ENCODE assay signal across 21 mouse cellular contexts in genomic region chr13:51136315-51136714, GRCm38 (mm10). TPM values are rescaled to one million over a fixed set of nuclear protein-coding genes. Genes with fewer than 3 reads are reported as not detected.
DNase-seq lines count a peak whose midpoint lies in the region; ATAC-seq and TF ChIP-seq lines count a peak whose summit lies in the region.
"Had no signal": no experiment of that assay in that cellular context is flagged by ENCODE, and none has a peak within 500 bp of the region (broad histone marks: within the 10 kb centered on the region; RNA-seq: fewer than 3 reads in every experiment).

No protein-coding gene starts in this region.

- no peak overlapping the region for H3K4me2 ChIP-seq in heart, postnatal 0 days (ENCODE audit: low read depth, low read length)
- H3K4me2 ChIP-seq in midbrain, embryonic 11.5 days = no peak overlapping the region
- no peak overlapping the region for H3K4me2 ChIP-seq in midbrain, embryonic 13.5 days (replicated peaks)
- H3K4me2 ChIP-seq: embryonic facial prominence, embryonic 13.5 days; forebrain, embryonic 12.5 days; heart, embryonic 12.5 days; hindbrain, embryonic 15.5 days had no signal

- ATAC-seq in heart, postnatal 0 days (ENCODE audit: insufficient read depth, low read depth) = no peak
- no peak for ATAC-seq in midbrain, embryonic 11.5 days (ENCODE audit: low FRiP score)
- no peak for ATAC-seq in midbrain, embryonic 13.5 days
- peak; percentile 86 for ATAC-seq in common myeloid progenitor, adult 5-6 weeks (replicated peaks; ENCODE audit: low read depth, poor library complexity, severe bottlenecking)
- peak; percentile 84 for ATAC-seq in megakaryocyte progenitor cell, adult 5-6 weeks (replicated peaks; ENCODE audit: poor library complexity)
- ATAC-seq: forebrain, postnatal 0 days had no signal

- TF ChIP-seq EP300 in heart, postnatal 0 days (IDR thresholded peaks at IDR 0.05; ENCODE audit: low read depth) = no peak

- no peak overlapping the region for H3K9ac ChIP-seq in heart, postnatal 0 days (replicated peaks; ENCODE audit: low read depth, low read length)
- H3K9ac ChIP-seq in midbrain, embryonic 11.5 days (ENCODE audit: low read length) = no peak overlapping the region
- H3K9ac ChIP-seq in midbrain, embryonic 13.5 days (replicated peaks) = no peak overlapping the region
- H3K9ac ChIP-seq: embryonic facial prominence, embryonic 13.5 days; forebrain, embryonic 12.5 days; forebrain, postnatal 0 days; heart, embryonic 12.5 days; hindbrain, embryonic 15.5 days had no signal

- H3K27me3 ChIP-seq in heart, postnatal 0 days (ENCODE audit: control insufficient read depth, insufficient read depth, low read length) = no peaks in the 10 kb centered on the region
- no peaks in the 10 kb centered on the region for H3K27me3 ChIP-seq in midbrain, embryonic 11.5 days (ENCODE audit: control insufficient read depth, insufficient read depth, low read length)
- H3K27me3 ChIP-seq in midbrain, embryonic 13.5 days = no peaks in the 10 kb centered on the region
- H3K27me3 ChIP-seq: CH12.LX; embryonic facial prominence, embryonic 13.5 days; forebrain, embryonic 12.5 days; heart, embryonic 12.5 days; hindbrain, embryonic 15.5 days had no signal

- TF ChIP-seq CTCF in heart, postnatal 0 days (IDR thresholded peaks at IDR 0.05; ENCODE audit: low read depth) = no peak

- H3K4me1 ChIP-seq in heart, postnatal 0 days (ENCODE audit: control insufficient read depth, insufficient read depth) = peaks cover 8% of the 10 kb centered on the region; the same call in 1 of the 2 replicates
- no peaks in the 10 kb centered on the region for H3K4me1 ChIP-seq in midbrain, embryonic 11.5 days (ENCODE audit: control insufficient read depth, insufficient read depth, low read length)
- peaks cover 9% of the 10 kb centered on the region for H3K4me1 ChIP-seq in midbrain, embryonic 13.5 days (replicated peaks)

- DNase-seq in heart, postnatal 0 days (ENCODE audit: low spot score) = no peak
- DNase-seq in heart, adult 8-10 months (ENCODE audit: low spot score) = no peak
- peak; percentile 62 for DNase-seq in midbrain, embryonic 11.5 days (ENCODE audit: low spot score, missing footprints)
- DNase-seq in ovary, postnatal 36 days (ENCODE audit: low spot score) = no peak
- no peak for DNase-seq in gastrocnemius, postnatal 25 days
- DNase-seq: cerebellum, adult 11-12 months; cerebellum, adult 9-10 months; cerebellum, postnatal 25 days; forebrain, postnatal 0 days; heart, adult 2 months; heart, postnatal 10 days had no signal

- WGBS in heart, postnatal 0 days = 87% methylated on average over 4 of the region's 4 CpGs
- WGBS in midbrain, embryonic 11.5 days = 90% methylated on average over 4 of the region's 4 CpGs
- WGBS in midbrain, embryonic 13.5 days = 93% methylated on average over 4 of the region's 4 CpGs

- H3K9me3 ChIP-seq in heart, postnatal 0 days (replicated peaks; ENCODE audit: control insufficient read depth, low read length) = no peaks in the 10 kb centered on the region
- H3K9me3 ChIP-seq in midbrain, embryonic 11.5 days (ENCODE audit: control insufficient read depth, low read length) = no peaks in the 10 kb centered on the region
- no peaks in the 10 kb centered on the region for H3K9me3 ChIP-seq in midbrain, embryonic 13.5 days
- H3K9me3 ChIP-seq: embryonic facial prominence, embryonic 13.5 days; forebrain, embryonic 12.5 days; heart, embryonic 12.5 days; hindbrain, embryonic 10.5 days; hindbrain, embryonic 15.5 days had no signal

- no peak overlapping the region for H3K4me3 ChIP-seq in heart, postnatal 0 days (ENCODE audit: low read depth, low read length)
- H3K4me3 ChIP-seq in midbrain, embryonic 11.5 days (ENCODE audit: low read depth, low read length) = no peak overlapping the region
- H3K4me3 ChIP-seq in midbrain, embryonic 13.5 days (replicated peaks) = no peak overlapping the region
- H3K4me3 ChIP-seq: embryonic facial prominence, embryonic 13.5 days; forebrain, embryonic 12.5 days; heart, adult 2 months; heart, embryonic 12.5 days; hindbrain, embryonic 10.5 days; hindbrain, embryonic 15.5 days had no signal

- H3K36me3 ChIP-seq in heart, postnatal 0 days (replicated peaks; ENCODE audit: control insufficient read depth, insufficient read depth, low read length) = peaks cover 15% of the 10 kb centered on the region
- no peaks in the 10 kb centered on the region; the same call in none of the 2 replicates for H3K36me3 ChIP-seq in midbrain, embryonic 11.5 days (ENCODE audit: control insufficient read depth, insufficient read depth, low read length)
- H3K36me3 ChIP-seq in midbrain, embryonic 13.5 days = peaks cover 55% of the 10 kb centered on the region

- 0 out of 2 replicates have a peak overlapping the region, but pooled peaks have one; percentile 38 for H3K27ac ChIP-seq in heart, postnatal 0 days (ENCODE audit: low read depth)
- H3K27ac ChIP-seq in midbrain, embryonic 11.5 days (ENCODE audit: low read depth, low read length) = no peak overlapping the region
- H3K27ac ChIP-seq in midbrain, embryonic 13.5 days = no peak overlapping the region
- H3K27ac ChIP-seq: embryonic facial prominence, embryonic 13.5 days; forebrain, embryonic 12.5 days; heart, adult 2 months; hindbrain, embryonic 10.5 days; hindbrain, embryonic 15.5 days had no signal

RNA-seq across cellular contexts. Expression of gene Nxnl2, which starts 34.5 kb away (rescaled TPM):
- total RNA-seq in heart, postnatal 0 days (2014; rRNA removed; ENCODE audit: low replicate concordance) = 1.1 and 3.5 TPM in 2 replicates
- polyA plus RNA-seq in heart, postnatal 0 days (2015; fragmentation: Nextera tagmentation; extraction: Ambion mirVana) = 1.1 TPM in 2 replicates
- total RNA-seq in heart, adult 8-10 months (2022) = under 1 TPM in 3 of 4 experiments, not detected in 1; 0.28 to 0.47 (median 0.34) TPM
- 0.29 and 0.51 TPM in 2 replicates for polyA plus RNA-seq in midbrain, embryonic 11.5 days (2014; fragmentation: Nextera tagmentation; extraction: Ambion mirVana)
- polyA plus RNA-seq in midbrain, embryonic 13.5 days (2015; fragmentation: Nextera tagmentation; extraction: Ambion mirVana) = 0.50 and 0.67 TPM in 2 replicates
- not detected in 2 replicates for total RNA-seq in common myeloid progenitor, adult 5-6 weeks (2017)
- total RNA-seq in megakaryocyte progenitor cell, adult 5-6 weeks (2015) = not detected in 2 replicates
- total RNA-seq in megakaryocyte progenitor cell, adult 5-6 weeks (2017) = not detected in 2 replicates
- total RNA-seq in gastrocnemius, postnatal 25 days (2021) = not detected
- total RNA-seq: gastrocnemius, adult 8-10 months had no signal

RNA-seq across cellular contexts. Expression of gene Spin1, which starts 35.6 kb away (rescaled TPM):
- 41.7 and 54.5 TPM in 2 replicates for total RNA-seq in heart, postnatal 0 days (2014; rRNA removed; ENCODE audit: low replicate concordance)
- polyA plus RNA-seq in heart, postnatal 0 days (2015; fragmentation: Nextera tagmentation; extraction: Ambion mirVana) = 31.3 TPM in 2 replicates
- total RNA-seq in heart, adult 8-10 months (2022) = 10 to 100 TPM; 28.5 to 34.5 (median 32.8) TPM
- polyA plus RNA-seq in midbrain, embryonic 11.5 days (2014; fragmentation: Nextera tagmentation; extraction: Ambion mirVana) = 102 and 103 TPM in 2 replicates
- polyA plus RNA-seq in midbrain, embryonic 13.5 days (2015; fragmentation: Nextera tagmentation; extraction: Ambion mirVana) = 136 and 144 TPM in 2 replicates
- 40.1 and 53.8 TPM in 2 replicates for total RNA-seq in common myeloid progenitor, adult 5-6 weeks (2017)
- 39.3 and 40.0 TPM in 2 replicates for total RNA-seq in megakaryocyte progenitor cell, adult 5-6 weeks (2015)
- 40.1 and 47.5 TPM in 2 replicates for total RNA-seq in megakaryocyte progenitor cell, adult 5-6 weeks (2017)
- total RNA-seq in gastrocnemius, postnatal 25 days (2021) = 10 to 100 TPM; 11.3 to 13.0 TPM

Comparison
In these comparisons a context has a peak if more than half of its experiments do, and no peak if none do; other contexts are left out.
1. ATAC-seq: peak in common myeloid progenitor, adult 5-6 weeks (single experiment) and megakaryocyte progenitor cell, adult 5-6 weeks (single experiment); none in heart, postnatal 0 days (single experiment), midbrain, embryonic 11.5 days (single experiment) and midbrain, embryonic 13.5 days (single experiment).